Mouse (Mus musculus): Measurements from ENCODE around the gene Defa21. TPM values are rescaled to one million over a fixed set of nuclear protein-coding genes. Genes with fewer than 3 reads are reported as not detected.

Gene Defa21
- polyA plus RNA-seq, 1 experiment from 2014 or later: not detected

Other genes starting within 250 kb of the Defa21 start
- gene Defb33, start 132.9 kb upstream of the Defa21 start, polyA plus RNA-seq (2015; fragmentation: Nextera tagmentation; extraction: Ambion mirVana): not detected in 2 replicates
- gene Gm15056, start 122.9 kb upstream of the Defa21 start, polyA plus RNA-seq (2015; fragmentation: Nextera tagmentation; extraction: Ambion mirVana): not detected in 2 replicates
- gene Gm6040, start 103.5 kb upstream of the Defa21 start, polyA plus RNA-seq (2015; fragmentation: Nextera tagmentation; extraction: Ambion mirVana): not detected in 2 replicates
- not detected in 2 replicates for gene AY761185, start 80.8 kb upstream of the Defa21 start, polyA plus RNA-seq (2015; fragmentation: Nextera tagmentation; extraction: Ambion mirVana)
- not detected in 2 replicates for gene Defa23, start 29.5 kb downstream of the Defa21 start, polyA plus RNA-seq (2015; fragmentation: Nextera tagmentation; extraction: Ambion mirVana)
- not detected in 2 replicates for gene Defa35, start 39.5 kb downstream of the Defa21 start, polyA plus RNA-seq (2015; fragmentation: Nextera tagmentation; extraction: Ambion mirVana)
- not detected in 2 replicates for gene Defa25, start 58.9 kb downstream of the Defa21 start, polyA plus RNA-seq (2015; fragmentation: Nextera tagmentation; extraction: Ambion mirVana)
- gene Gm14851, start 70.5 kb downstream of the Defa21 start, polyA plus RNA-seq (2015; fragmentation: Nextera tagmentation; extraction: Ambion mirVana): not detected in 2 replicates
- 0.85 TPM in 1 of 2 replicates, not detected in the other for gene Defa30, start 109.1 kb downstream of the Defa21 start, polyA plus RNA-seq (2015; fragmentation: Nextera tagmentation; extraction: Ambion mirVana)
- gene Defa22, start 136.7 kb downstream of the Defa21 start, polyA plus RNA-seq (2015; fragmentation: Nextera tagmentation; extraction: Ambion mirVana): not detected in 2 replicates
- not detected in 2 replicates for gene Defa31, start 166.1 kb downstream of the Defa21 start, polyA plus RNA-seq (2015; fragmentation: Nextera tagmentation; extraction: Ambion mirVana)
- gene Gm15293, start 176.0 kb downstream of the Defa21 start, polyA plus RNA-seq (2015; fragmentation: Nextera tagmentation; extraction: Ambion mirVana): not detected in 2 replicates
- not detected in 2 replicates for gene Gm15292, start 224.2 kb downstream of the Defa21 start, polyA plus RNA-seq (2015; fragmentation: Nextera tagmentation; extraction: Ambion mirVana)